Mouse (Mus musculus) heart, embryonic 16.5 days (tissue): ENCODE results near the gene Emp2. TPM values are rescaled to one million over a fixed set of nuclear protein-coding genes. Genes with fewer than 3 reads are reported as not detected.

ENCODE experiments used
- ATAC-seq: fragments of 200-750 bp; cut with Nextera tagmentation; replicated peaks from 2 replicates; pipeline ENCODE4 v1.8.0; 2017; ENCODE audit warnings: moderate number of reproducible peaks; ENCODE audit not compliant: insufficient read depth, low FRiP score; ENCODE audit errors: extremely low read depth
- H3K27ac ChIP-seq: fragments of 300-500 bp; sonication (generic); 2 replicates; pipeline ENCODE4 v1.5.1; 2014; ENCODE audit warnings: mild to moderate bottlenecking, low read length, control low read depth, moderate library complexity
- H3K27me3 ChIP-seq: fragments of 300-500 bp; sonication (generic); 2 replicates; pipeline ENCODE4 v1.6.1; 2014; ENCODE audit warnings: low read length, mixed read lengths; ENCODE audit not compliant: control insufficient read depth, insufficient read depth
- H3K36me3 ChIP-seq: fragments of 300-500 bp; sonication (generic); 2 replicates; pipeline ENCODE4 v1.6.1; 2014; ENCODE audit not compliant: control insufficient read depth, insufficient read depth
- H3K4me1 ChIP-seq: fragments of 300-500 bp; sonication (generic); 2 replicates; pipeline ENCODE4 v1.6.1; 2014; ENCODE audit warnings: low read length, mixed read lengths; ENCODE audit not compliant: control insufficient read depth, insufficient read depth
- H3K4me2 ChIP-seq: fragments of 300-500 bp; sonication (generic); 2 replicates; pipeline ENCODE4 v1.6.1; 2014; ENCODE audit warnings: low read depth, mild to moderate bottlenecking, control low read depth, low read length
- H3K4me3 ChIP-seq: fragments of 300-500 bp; sonication (generic); 2 replicates; pipeline ENCODE4 v1.5.1; 2014; ENCODE audit warnings: mild to moderate bottlenecking, control low read depth, low read length
- H3K9ac ChIP-seq: fragments of 300-500 bp; sonication (generic); 2 replicates; pipeline ENCODE4 v1.6.1; 2014; ENCODE audit warnings: low read length, control low read depth
- H3K9me3 ChIP-seq: fragments of 300-500 bp; sonication (generic); replicated peaks from 2 replicates; pipeline ENCODE4 v1.6.1; 2016; ENCODE audit warnings: low read length; ENCODE audit not compliant: control insufficient read depth
- WGBS: fragments of 180-500 bp; shearing (Covaris S2); extraction: QIAGEN DNeasy Blood & Tissue Kit; methylation state at CpG from one replicate; pipeline ENCODE4 v1.1.7; 2014; 5-methylcytosine and 5-hydroxymethylcytosine counted together
- polyA plus RNA-seq: library from polyadenylated mRNA; unstranded; fragments of >200 nt; fragmentation: Nextera tagmentation; extraction: Ambion mirVana; gene quantifications from 2 replicates; pipeline ENCODE4 v1.2.1, GENCODE M21; 2015

Gene Emp2
- polyA plus RNA-seq, 1 experiment from 2014 or later: 56.9 TPM

DNA sequence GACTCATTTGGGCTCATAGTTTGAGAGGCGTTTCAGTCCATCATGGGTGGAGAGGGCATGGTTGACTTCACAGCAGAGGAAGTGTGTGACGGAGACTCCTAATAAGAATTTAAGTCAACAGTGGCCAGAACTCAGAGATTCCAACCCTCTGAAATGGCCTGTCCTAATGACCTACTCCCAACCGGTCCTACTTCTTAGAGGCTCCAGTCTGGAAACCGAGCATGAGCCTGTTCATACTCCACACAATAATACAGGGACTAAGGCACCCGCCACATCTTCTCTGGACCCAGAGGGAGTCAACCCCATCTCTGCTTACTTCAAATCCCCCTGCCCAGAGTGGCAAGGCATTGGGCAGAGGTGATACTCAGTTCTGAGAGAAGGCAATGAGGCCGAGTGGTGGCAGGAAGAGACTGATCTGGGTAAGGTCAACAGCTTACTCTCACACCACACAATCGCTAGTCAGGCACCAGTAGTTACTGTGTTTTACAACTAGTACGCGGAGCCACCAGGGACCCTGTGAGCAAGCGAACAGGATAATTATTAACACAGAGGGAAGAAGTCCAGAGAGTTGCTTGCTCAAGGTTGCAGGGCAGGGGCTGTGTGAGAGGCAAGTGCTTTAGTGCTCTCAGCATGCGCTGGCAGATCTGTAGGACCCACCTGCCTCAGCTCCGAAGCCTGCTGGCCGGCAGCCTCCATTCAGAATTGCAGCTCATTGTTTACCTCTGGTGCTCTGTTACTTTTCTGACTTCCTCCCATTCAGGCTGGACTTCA, 14.0 kb upstream of the Emp2 start:
- H3K4me3 ChIP-seq: no peak overlapping the region
- no peak overlapping the region for H3K27ac ChIP-seq
- H3K27me3 ChIP-seq: no peaks in the 10 kb centered on the region
- no peak overlapping the region for H3K9ac ChIP-seq
- ATAC-seq: no peak
- no peaks in the 10 kb centered on the region for H3K9me3 ChIP-seq
- no peaks in the 10 kb centered on the region for H3K36me3 ChIP-seq
- 63% methylated on average over 13 of the region's 13 CpGs for WGBS
- H3K4me1 ChIP-seq: no peaks in the 10 kb centered on the region
- H3K4me2 ChIP-seq: no peak overlapping the region

- Histone ChIP-seq H3K4me2 (no peak overlapping the region), H3K9me3 (no peaks in the 10 kb centered on the region), H3K4me3 (no peak overlapping the region), H3K27ac (no peak overlapping the region), H3K27me3 (peaks cover 2% of the 10 kb centered on the region; the same call in 1 of the 2 replicates), H3K36me3 (no peaks in the 10 kb centered on the region), H3K4me1 (no peaks in the 10 kb centered on the region), H3K9ac (0 out of 2 replicates have a peak overlapping the region, but pooled peaks have one; percentile 1)
- ATAC-seq: no peak
- WGBS: 42% methylated on average over 17 of the region's 17 CpGs
These were observed 6.3 kb upstream of the Emp2 start for GRCm38 (mm10) chr16:10319914-10320569.

DNA sequence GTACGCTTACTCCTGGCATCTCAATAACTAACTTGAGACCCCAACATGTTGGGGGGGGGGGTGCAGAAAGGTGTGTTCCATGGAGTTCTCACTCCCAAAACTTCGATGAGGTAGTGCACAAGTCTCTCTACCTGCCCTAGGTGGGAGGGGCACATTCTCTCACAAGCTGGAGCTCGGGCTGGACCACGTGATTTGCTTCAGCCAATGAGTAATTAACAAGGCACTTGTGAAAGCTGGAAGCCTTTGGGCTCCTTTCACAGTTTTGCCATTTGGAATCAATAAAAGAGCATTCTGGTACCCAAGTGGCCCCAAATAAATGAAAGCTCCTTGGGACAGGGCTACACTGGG, 3.4 kb upstream of the Emp2 start:
- Histone ChIP-seq H3K4me3 (no peak overlapping the region), H3K9ac (no peak overlapping the region), H3K9me3 (no peaks in the 10 kb centered on the region), H3K27ac (no peak overlapping the region), H3K36me3 (no peaks in the 10 kb centered on the region), H3K4me1 (peaks cover 12% of the 10 kb centered on the region), H3K27me3 (peaks cover 2% of the 10 kb centered on the region; the same call in 1 of the 2 replicates), H3K4me2 (no peak overlapping the region)
- ATAC-seq: no peak
- 66% methylated on average over 4 of the region's 4 CpGs for WGBS

DNA sequence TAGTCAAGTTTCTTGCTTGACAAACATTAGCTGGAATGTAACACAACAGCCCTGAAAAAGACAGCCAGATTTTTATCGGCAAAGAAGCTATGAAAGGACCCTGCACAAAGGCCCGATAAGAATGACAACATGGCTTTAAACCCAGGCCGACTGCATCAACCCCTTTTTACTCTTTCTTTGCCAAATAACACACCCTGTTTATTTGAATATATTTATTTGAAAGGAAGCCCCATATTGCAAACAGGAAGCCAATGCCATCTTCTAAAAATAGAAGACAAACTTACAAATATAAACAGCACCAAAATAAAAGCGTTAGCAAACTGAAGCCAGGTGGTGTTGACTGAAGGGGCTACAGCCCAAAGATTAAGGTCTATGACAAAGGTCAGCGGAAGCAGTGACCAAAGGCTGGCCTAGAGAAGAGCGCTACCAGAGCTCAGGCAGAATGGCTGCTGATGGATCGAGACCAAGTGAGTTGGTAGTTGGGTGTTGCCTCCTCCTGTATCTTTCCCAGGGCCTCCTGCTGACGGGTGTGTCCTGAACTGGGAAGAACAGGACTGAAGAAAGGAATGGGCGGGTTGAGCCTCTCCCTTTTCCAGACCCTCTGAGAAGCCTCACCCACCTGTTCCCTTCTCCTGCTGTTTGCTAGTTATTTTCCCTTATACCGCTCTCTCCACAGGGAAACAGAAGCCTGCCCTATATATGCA, 2.9 kb upstream of the Emp2 start:
- 77% methylated on average over 10 of the region's 10 CpGs for WGBS
- Histone ChIP-seq H3K36me3 (no peaks in the 10 kb centered on the region), H3K4me3 (no peak overlapping the region), H3K9ac (no peak overlapping the region), H3K27me3 (peaks cover 2% of the 10 kb centered on the region; the same call in 1 of the 2 replicates), H3K4me2 (no peak overlapping the region), H3K9me3 (no peaks in the 10 kb centered on the region), H3K4me1 (peaks cover 18% of the 10 kb centered on the region), H3K27ac (no peak overlapping the region)
- ATAC-seq: no peak

DNA sequence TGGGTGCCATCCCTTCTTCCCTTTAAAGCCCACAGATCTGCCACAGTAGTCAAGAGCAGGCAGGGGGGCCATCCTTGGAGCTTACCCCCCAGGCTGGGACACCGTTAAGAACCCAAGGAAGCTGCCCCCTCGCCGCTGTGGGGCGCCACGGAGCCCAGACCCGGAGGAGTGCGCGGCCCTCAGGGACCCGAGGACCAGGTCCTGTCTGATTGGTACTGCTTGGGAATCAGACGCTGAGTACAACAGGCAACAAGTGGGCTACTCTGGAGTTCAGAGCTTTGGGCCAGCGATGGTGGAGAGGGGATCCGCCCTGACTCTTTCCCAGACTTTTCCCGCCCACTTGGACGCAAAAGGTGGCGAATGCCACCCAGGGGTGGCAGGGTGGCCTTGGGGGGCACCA, 542 bp downstream of the Emp2 start:
- Histone ChIP-seq H3K9me3 (no peaks in the 10 kb centered on the region), H3K9ac (peak overlapping the region; percentile 77), H3K27me3 (no peaks in the 10 kb centered on the region), H3K4me1 (peaks cover 29% of the 10 kb centered on the region), H3K36me3 (no peaks in the 10 kb centered on the region; the same call in 1 of the 2 replicates), H3K4me2 (peak overlapping the region; percentile 75), H3K27ac (peak overlapping the region; percentile 58), H3K4me3 (peak overlapping the region; percentile 65)
- ATAC-seq: peak; percentile 50
- WGBS: 4% methylated on average over 15 of the region's 15 CpGs

GRCm38 (mm10) chr16:10311989-10312388, 1.8 kb downstream of the Emp2 start:
- Histone ChIP-seq H3K27me3 (no peaks in the 10 kb centered on the region), H3K4me1 (peaks cover 29% of the 10 kb centered on the region), H3K9me3 (no peaks in the 10 kb centered on the region), H3K4me3 (peak overlapping the region; percentile 65), H3K4me2 (peak overlapping the region; percentile 75), H3K9ac (peak overlapping the region; percentile 39), H3K27ac (peak overlapping the region; percentile 88), H3K36me3 (no peaks in the 10 kb centered on the region; the same call in 1 of the 2 replicates)
- no peak for ATAC-seq
- 52% methylated on average over 4 of the region's 4 CpGs for WGBS

GRCm38 (mm10) chr16:10311086-10311485, 2.7 kb downstream of the Emp2 start:
- Histone ChIP-seq H3K4me1 (peaks cover 32% of the 10 kb centered on the region), H3K27me3 (no peaks in the 10 kb centered on the region), H3K9ac (no peak overlapping the region), H3K9me3 (no peaks in the 10 kb centered on the region), H3K4me2 (peak overlapping the region; percentile 75), H3K36me3 (no peaks in the 10 kb centered on the region; the same call in 1 of the 2 replicates), H3K4me3 (peak overlapping the region; percentile 7; the same call in 1 of the 2 replicates), H3K27ac (peak overlapping the region; percentile 88)
- WGBS: 30% methylated on average over 3 of the region's 3 CpGs
- peak; percentile 67 for ATAC-seq

DNA sequence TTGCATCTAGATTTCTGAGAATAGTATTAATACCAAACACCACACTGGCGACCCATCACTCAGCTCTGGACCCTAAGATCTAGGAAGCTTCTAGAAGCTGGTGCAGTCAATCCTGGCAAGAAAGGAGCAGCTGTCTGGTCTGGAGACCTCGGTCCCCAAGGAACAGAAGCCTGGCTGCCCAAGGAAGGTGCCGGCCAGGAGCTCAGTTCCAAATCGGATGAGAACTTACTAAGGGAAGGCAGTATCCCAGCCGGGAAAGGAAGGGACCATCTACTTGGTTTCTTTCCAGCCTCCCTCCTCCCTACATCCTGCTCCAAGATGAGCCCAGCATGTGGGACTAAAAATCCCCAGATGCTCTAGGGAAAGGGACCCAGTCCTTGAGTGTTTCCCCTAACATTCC, 3.3 kb downstream of the Emp2 start:
- Histone ChIP-seq H3K4me3 (peak overlapping the region; percentile 7; the same call in 1 of the 2 replicates), H3K9me3 (no peaks in the 10 kb centered on the region), H3K27me3 (no peaks in the 10 kb centered on the region), H3K4me2 (peak overlapping the region; percentile 75; the same call in 1 of the 2 replicates), H3K27ac (peak overlapping the region; percentile 88), H3K4me1 (peaks cover 32% of the 10 kb centered on the region), H3K36me3 (no peaks in the 10 kb centered on the region; the same call in 1 of the 2 replicates), H3K9ac (no peak overlapping the region)
- 59% methylated on average over 5 of the region's 5 CpGs for WGBS
- ATAC-seq: no peak
